Mouse (Mus musculus) left cerebral cortex, postnatal 4 days (tissue): ENCODE results near the gene Slc51b. TPM values are rescaled to one million over a fixed set of nuclear protein-coding genes. Genes with fewer than 3 reads are reported as not detected.
A peak's percentile ranks its signal among the peaks of the same experiment; 100 is the strongest.

Source experiments
- DNase-seq: peaks from one replicate; pipeline ENCODE4 v3.0.0-alpha.2; 2022
- intact Hi-C: fragments of 180-260 bp; cut with DNase I; formaldehyde crosslinking; loops from one replicate; pipeline ENCODE4 v1.15.1; 2025
- total RNA-seq, 2 experiments: library from RNA; stranded (reverse); gene quantifications; 2 replicates each; pipeline ENCODE4 v1.2.3; 2021

The Slc51b gene
- total RNA-seq, 2 experiments from 2014 or later = not detected

DNA sequence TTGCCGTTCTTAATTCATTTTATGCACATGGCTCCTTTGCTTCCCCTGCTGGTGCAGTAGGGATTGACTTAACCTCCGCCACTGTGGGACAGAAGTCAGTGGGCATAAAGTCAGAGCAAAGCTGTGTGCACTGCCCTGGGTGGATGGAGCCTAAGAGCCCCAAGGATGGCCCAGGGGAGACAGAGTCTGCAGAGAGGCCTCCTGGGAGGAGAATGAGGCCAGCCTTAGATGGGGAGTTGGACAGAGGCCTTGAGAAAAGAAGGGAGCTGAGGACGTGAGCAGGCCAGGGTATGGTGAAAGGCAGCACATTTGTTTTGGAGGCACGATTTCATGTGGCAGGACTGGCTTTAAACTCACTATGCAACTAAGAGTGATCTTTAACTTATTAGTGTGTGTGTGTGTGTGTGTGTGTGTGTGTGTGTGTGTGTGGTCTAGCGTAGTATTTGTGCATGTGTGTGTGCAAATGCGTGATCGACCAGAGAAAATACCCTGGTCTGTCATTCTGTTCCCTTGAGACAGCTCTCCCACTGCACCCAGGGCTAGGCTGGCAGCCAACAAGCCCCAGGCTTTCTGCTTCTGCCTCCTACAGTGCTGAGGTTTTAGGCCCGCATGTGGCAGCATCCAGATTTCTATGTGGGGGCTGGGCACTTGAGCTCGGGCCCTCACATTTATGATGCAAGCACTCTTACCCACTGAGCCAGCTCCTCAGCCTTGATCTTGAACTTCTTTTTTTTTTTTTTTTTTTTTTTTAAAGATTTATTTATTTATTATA lies 47.4 kb downstream of the Slc51b start:
- intact Hi-C loops = loop anchor here (10.0 kb wide), 1 partner anchor 59 kb away; the partner anchor contains the start of gene Mtfmt
- DNase-seq = no peak

DNA sequence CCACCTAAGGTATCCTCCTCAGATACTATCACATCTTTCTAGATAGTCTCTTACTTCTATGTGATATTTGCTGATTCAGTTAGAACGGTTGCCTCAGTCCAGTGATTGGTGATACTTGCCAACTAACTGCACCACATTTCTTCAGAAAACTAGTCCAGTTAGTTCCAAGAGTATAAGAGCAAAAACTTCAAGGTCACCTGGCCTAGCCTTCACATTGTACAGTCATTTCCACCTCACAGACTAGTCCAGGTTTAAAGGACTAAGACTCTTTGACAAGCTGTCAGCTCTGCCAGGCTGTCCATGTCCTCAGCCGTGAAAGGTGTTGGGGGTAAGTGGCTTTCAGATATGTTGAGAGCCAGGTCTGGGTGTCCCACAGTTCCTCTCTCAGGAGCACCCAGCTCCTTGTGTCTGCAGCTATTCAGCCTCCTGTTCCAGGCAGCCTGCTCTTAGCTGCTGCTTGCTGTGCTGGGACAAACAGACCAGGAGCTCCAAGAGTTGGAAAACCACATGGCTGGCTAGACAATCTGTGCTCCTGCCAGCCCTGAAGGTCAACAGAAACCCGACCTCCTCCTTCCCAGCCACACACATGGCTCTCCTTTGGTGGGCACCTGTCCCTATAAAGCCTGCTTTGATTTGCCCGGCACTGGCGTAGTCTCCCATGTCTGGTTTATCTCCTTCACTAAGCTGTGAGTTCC lies 48.1 kb downstream of the Slc51b start:
- intact Hi-C loops = loop anchor here (10.0 kb wide), 1 partner anchor 60 kb away; the partner anchor contains the start of gene Mtfmt
- no peak for DNase-seq

DNA sequence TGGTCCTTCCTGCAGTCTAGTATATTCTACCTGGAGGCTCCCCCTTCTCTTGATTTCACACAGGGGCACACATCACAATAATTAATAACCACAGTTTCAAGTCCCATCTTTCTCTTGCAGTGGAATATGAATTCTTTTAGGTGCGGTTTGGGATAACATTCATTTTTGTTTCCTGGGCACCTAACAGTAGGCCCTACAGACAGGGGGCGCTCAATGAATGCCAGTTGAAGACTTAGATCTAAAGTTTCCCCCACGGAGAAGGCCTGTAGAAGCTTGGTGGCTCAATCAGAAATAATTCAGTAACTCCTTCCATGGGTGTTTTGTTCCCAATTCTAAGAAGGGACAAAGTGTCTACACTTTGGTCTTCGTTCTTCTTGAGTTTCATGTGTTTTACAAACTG lies 50.3 kb downstream of the Slc51b start:
- intact Hi-C loops = loop anchor here (10.0 kb wide), 1 partner anchor 62 kb away; the partner anchor contains the start of gene Mtfmt
- peak; percentile 29 for DNase-seq

DNA sequence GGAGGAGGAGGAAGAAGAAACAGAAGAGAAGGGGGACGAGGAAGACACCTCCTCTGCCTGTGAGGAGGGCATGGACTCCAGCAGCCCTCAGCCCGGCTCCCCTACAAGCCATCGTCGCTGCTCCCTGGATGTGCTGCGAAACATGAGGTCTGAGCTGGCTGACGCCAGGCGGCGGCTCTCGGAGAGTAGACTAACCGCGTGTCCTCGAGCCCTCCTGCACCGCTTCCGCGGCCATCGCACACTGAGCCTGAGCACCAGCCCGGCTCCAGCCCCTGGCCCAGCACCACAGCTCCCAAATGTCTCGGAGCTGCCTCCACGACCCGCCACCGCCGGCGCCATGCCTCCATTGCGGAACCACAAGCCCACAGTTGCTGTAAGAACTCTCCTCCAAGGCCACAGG lies 51.0 kb downstream of the Slc51b start:
- DNase-seq = no peak
- intact Hi-C loops = loop anchor here (10.0 kb wide), 1 partner anchor 63 kb away; the partner anchor contains the start of gene Mtfmt

DNA sequence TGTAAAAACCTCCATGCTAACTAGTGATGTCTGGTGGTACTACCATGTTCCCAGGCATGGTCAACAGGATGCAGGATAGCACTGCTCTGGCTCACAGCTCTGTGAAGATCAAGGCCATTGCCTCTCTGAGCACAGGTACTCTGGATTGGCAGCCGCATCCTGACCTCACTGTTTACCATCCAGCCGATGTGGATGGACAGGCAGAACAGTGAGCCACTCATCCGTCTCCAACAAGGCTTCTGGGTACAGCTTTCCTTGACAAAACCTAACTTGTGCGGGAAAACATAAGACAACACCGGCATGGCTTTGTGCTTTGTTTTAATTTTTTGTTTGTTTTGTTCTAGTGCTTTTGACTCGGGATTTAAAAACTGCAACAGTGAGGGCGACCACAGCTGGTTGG lies 57.0 kb downstream of the Slc51b start:
- DNase-seq = no peak
- intact Hi-C loops = no loop called here

DNA sequence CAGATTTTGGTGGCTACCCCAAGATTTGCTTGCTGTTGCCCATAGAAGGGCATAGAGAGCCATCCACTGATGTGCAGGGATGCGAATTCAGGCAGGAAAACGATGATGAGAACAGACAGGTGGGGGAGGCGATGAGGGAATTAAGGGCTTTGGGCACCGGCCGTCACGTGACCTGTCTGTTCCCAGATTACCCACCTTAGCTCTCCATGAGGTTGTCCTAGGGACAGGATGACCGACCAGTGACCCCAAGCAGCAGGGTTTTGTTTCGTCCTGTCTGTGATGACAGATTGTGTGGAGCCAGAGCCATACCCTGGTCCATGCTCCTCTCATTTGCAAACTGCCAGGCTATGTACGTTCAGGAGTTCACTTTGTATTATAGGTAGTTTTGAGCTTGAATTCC lies 59.1 kb downstream of the Slc51b start:
- no peak for DNase-seq
- intact Hi-C loops = no loop called here

Other genes starting within 250 kb of the Slc51b start
- 1 to 10 TPM; 5.8 to 6.9 TPM for gene Parp16, start 227.6 kb downstream of the Slc51b start, total RNA-seq
- not detected for gene Cilp, start 157.8 kb downstream of the Slc51b start, total RNA-seq
- gene Clpx, start 128.7 kb downstream of the Slc51b start, total RNA-seq = 10 to 100 TPM; 26.0 to 27.4 TPM
- gene Pdcd7, start 76.9 kb downstream of the Slc51b start, total RNA-seq = 10 to 100 TPM; 24.6 to 24.7 TPM
- 1 to 10 TPM; 4.2 to 5.3 TPM for gene Ubap1l, start 61.9 kb downstream of the Slc51b start, total RNA-seq
- gene Kbtbd13, start 31.3 kb downstream of the Slc51b start, total RNA-seq = under 1 TPM; 0.18 to 0.36 TPM
- 1 to 10 TPM; 4.3 to 4.4 TPM for gene Rasl12, start 24.4 kb downstream of the Slc51b start, total RNA-seq
- 10 to 100 TPM; 22.7 to 23.1 TPM for gene Mtfmt, start 12.8 kb upstream of the Slc51b start, total RNA-seq
- gene Spg21, start 38.0 kb upstream of the Slc51b start, total RNA-seq = 10 to 100 TPM; 49.8 to 51.5 TPM
- 1 to 10 TPM; 1.3 to 2.1 TPM for gene Ankdd1a, start 97.2 kb upstream of the Slc51b start, total RNA-seq
- 1 to 10 TPM; 6.1 to 7.0 TPM for gene Plekho2, start 157.1 kb upstream of the Slc51b start, total RNA-seq
- 1 to 10 TPM; 1.7 to 1.9 TPM for gene Pif1, start 164.2 kb upstream of the Slc51b start, total RNA-seq
- 1 to 10 TPM; 1.8 to 2.4 TPM for gene Rbpms2, start 206.7 kb upstream of the Slc51b start, total RNA-seq
- gene Oaz2, start 245.0 kb upstream of the Slc51b start, total RNA-seq = 100 to 1,000 TPM; 202 to 211 TPM